Mouse (Mus musculus) forebrain, embryonic 10.5 days (tissue): ENCODE measurements at regions not wholly inside any gene's neighbourhood (a gene's known extent, or its start where the extent isn't known, plus 50 kb on each side); places are given as distances from the start of the nearest gene placed in this dataset.
"Not testable (repeated sequence)": the region's sequence is repeated elsewhere in the genome, so short reads cannot be mapped to it uniquely, and the experiment has no call there.

Experiments
- DNase-seq: peaks from one replicate; pipeline ENCODE4 v3.0.0-alpha.2; 2017; ENCODE audit warnings: low spot score; ENCODE audit errors: extremely low spot score
- H3K27ac ChIP-seq: fragments of 300-500 bp; sonication (generic); 2 replicates; pipeline ENCODE4 v1.5.1; 2016; ENCODE audit warnings: mild to moderate bottlenecking
- H3K27me3 ChIP-seq: fragments of 300-500 bp; sonication (generic); 2 replicates; pipeline ENCODE4 v1.6.1; 2016; ENCODE audit warnings: mild to moderate bottlenecking; ENCODE audit not compliant: poor library complexity, severe bottlenecking
- H3K36me3 ChIP-seq: fragments of 300-500 bp; sonication (generic); replicated peaks from 2 replicates; pipeline ENCODE4 v1.6.1; 2016; ENCODE audit warnings: mild to moderate bottlenecking, moderate library complexity
- H3K4me1 ChIP-seq: fragments of 300-500 bp; sonication (generic); 2 replicates; pipeline ENCODE4 v1.6.1; 2016
- H3K4me3 ChIP-seq: fragments of 300-500 bp; sonication (generic); 2 replicates; pipeline ENCODE4 v1.5.1; 2016; ENCODE audit warnings: mild to moderate bottlenecking, moderate library complexity
- H3K9me3 ChIP-seq: fragments of 300-500 bp; sonication (generic); 2 replicates; pipeline ENCODE4 v1.6.1; 2016; ENCODE audit warnings: mild to moderate bottlenecking, moderate library complexity
- whole genome bisulfite sequencing: fragments of 180-500 bp; shearing (Covaris S2); methylation state at CpG from one replicate; pipeline ENCODE4 v1.1.7; 2016; 5-methylcytosine and 5-hydroxymethylcytosine counted together

DNA sequence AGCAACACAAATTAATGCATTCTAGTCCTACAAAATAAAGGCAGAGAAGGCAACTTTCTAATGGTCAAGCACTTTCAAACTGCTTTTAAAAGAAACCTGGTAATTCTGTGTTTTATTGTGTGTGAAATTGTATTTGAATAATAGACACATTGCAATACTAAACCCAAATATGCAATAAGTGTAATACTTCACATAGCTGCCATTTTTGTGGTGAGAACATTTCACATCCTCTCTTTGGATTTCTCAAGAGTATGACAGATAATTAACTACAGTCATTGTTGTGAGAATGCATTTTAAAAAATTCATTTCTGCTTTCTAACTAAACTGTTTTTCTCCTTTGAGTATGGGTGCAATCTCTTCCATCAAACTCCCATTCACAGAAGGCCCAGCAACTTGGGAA is 256.4 kb downstream of the Sema3d start:
- DNase-seq = no peak

DNA sequence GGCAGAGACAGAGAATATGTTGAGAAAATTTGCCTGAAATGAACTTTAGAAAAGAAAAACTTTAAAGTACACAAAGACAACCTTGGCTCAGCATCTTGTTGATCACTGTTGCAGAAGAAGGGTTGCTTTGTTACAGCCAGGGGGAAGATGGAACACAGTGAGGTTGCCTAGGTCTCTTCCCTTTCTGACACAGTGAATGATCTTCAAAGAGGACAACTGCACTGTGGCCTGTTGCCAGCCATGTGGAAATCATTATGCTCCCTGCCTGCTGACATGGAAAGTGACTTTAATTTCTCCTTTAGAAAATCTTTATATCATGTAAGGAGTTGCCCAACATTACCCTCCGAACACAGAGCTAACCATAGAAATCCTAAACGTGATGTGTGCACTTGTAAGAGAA is 263.1 kb downstream of the Sema3d start:
- DNase-seq = no peak
- H3K27me3 ChIP-seq = no peaks in the 10 kb centered on the region
- no peak overlapping the region for H3K4me3 ChIP-seq
- H3K4me1 ChIP-seq = no peaks in the 10 kb centered on the region
- 71% methylated on average over 2 of the region's 2 CpGs for WGBS
- H3K36me3 ChIP-seq = no peaks in the 10 kb centered on the region
- H3K27ac ChIP-seq = no peak overlapping the region
- H3K9me3 ChIP-seq = no peaks in the 10 kb centered on the region

More for the DNA sequence above, 256.4 kb downstream of the Sema3d start:
- Histone ChIP-seq H3K36me3 (no peaks in the 10 kb centered on the region), H3K4me1 (peaks cover 10% of the 10 kb centered on the region), H3K9me3 (no peaks in the 10 kb centered on the region), H3K27me3 (no peaks in the 10 kb centered on the region), H3K27ac (no peak overlapping the region), H3K4me3 (no peak overlapping the region)

DNA sequence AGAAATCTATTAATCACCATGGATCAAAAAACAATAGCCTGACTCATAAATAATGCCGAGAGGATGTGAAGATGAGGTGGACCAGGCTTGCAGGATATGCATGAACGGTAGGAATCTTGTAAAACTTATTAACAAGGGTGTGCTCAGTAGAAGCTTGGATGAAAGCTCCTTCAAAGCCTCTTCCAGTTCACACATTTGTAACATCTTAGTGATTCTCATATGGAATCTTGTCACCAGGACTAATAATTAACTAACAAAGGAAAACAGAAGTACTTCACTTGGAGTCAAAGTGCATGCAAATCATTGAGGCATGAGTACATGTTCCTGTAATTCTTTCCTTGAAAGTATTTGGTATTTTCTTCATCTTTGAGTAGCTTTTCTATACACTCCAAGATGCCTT is 290.5 kb downstream of the Sema3d start:
- no peaks in the 10 kb centered on the region for H3K4me1 ChIP-seq
- no peak overlapping the region for H3K27ac ChIP-seq
- H3K4me3 ChIP-seq = no peak overlapping the region
- WGBS = 89% methylated on average over 2 of the region's 2 CpGs
- no peaks in the 10 kb centered on the region for H3K9me3 ChIP-seq
- H3K27me3 ChIP-seq = no peaks in the 10 kb centered on the region
- H3K36me3 ChIP-seq = no peaks in the 10 kb centered on the region
- no peak for DNase-seq

DNA sequence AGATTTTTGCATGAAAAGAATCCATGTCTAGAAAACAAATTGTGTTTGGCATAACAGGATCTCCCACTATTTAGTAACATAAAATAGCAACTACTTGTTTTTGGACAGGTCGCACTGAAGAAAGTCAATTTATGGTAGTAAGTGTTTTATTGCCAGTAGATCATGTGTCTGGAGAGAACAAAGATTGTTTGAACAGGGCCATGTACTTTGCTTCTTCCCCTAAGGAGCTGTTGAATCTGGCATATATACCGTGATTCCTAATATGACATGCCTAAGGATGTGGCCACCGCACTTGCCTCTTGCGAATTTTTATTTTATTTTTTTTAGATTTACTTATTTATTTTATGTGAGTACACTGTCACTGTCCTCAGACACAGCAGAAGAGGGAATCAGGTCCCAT is 290.9 kb downstream of the Sema3d start:
- 97% methylated on average over 4 of the region's 4 CpGs for WGBS
- Histone ChIP-seq H3K9me3 (no peaks in the 10 kb centered on the region), H3K36me3 (no peaks in the 10 kb centered on the region), H3K4me3 (no peak overlapping the region), H3K4me1 (no peaks in the 10 kb centered on the region), H3K27me3 (no peaks in the 10 kb centered on the region), H3K27ac (no peak overlapping the region)
- no peak for DNase-seq

DNA sequence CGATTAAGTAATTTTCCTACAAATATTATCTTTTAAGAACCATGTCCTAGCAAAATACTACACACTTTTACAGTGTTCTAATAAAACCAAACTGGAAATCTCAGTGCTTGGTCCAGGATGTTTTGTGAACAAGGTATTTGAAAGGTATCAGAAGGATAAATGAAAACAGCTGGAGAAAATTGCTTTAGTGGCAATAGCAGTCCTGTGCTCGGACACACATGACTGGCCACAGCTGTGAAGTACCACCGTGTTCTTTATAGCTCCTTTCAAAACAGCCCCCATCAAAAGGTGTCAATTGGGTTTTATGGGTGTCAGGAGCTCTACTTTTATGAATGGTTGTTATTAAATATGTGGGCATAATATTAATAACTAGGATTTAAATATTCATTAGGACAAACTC is 293.5 kb downstream of the Sema3d start:
- no peak for DNase-seq
- H3K9me3 ChIP-seq = no peaks in the 10 kb centered on the region
- H3K27me3 ChIP-seq = no peaks in the 10 kb centered on the region
- H3K27ac ChIP-seq = no peak overlapping the region
- WGBS = 68% methylated on average over 3 of the region's 3 CpGs
- H3K4me1 ChIP-seq = no peaks in the 10 kb centered on the region
- no peak overlapping the region for H3K4me3 ChIP-seq
- H3K36me3 ChIP-seq = no peaks in the 10 kb centered on the region

DNA sequence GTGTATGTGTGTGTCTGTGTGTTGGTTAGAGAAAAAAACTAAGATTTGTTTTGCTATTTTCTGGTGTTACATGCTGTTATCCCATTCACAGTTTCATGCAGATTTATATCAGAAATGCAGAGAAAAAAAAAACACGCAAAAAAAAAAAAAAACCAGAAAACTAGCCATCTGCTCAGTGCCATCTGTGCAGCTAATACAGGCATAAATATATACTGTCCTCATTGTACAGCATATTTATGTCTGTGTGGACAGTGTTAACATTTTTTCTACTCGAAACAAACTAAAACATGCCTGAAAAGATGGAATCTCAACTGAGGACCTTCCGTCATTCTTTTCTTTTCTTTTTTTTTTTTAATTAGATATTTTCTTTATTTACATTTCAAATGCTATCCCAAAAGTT is 331.7 kb downstream of the Sema3d start:
- 89% methylated on average over 3 of the region's 3 CpGs for WGBS

DNA sequence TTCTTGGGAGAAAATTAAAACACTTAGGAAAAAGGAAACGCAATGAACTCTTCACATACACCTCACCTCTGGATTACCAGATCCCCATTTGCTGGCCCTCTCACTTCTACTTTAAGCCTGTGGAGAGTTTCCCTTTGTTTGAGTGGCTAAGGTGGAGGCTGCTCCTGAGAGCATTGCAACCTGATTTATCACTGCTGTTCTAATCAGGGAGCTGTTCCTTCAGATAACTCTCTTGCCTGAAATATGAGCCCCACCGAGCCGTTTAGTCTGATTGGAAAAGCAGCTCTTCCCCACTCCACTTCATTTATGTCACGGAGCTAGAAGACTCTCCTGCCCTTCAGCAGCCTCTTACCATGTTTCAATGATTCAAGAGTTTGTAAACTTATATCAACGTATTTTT is 368.3 kb downstream of the Sema3d start:
- Histone ChIP-seq H3K4me3 (no peak overlapping the region), H3K9me3 (no peaks in the 10 kb centered on the region), H3K36me3 (no peaks in the 10 kb centered on the region), H3K27ac (no peak overlapping the region), H3K27me3 (no peaks in the 10 kb centered on the region), H3K4me1 (no peaks in the 10 kb centered on the region)
- DNase-seq = no peak
- 51% methylated on average over 5 of the region's 5 CpGs for WGBS

More for the DNA sequence above, 331.7 kb downstream of the Sema3d start:
- Histone ChIP-seq H3K27me3 (no peaks in the 10 kb centered on the region), H3K27ac (no peak overlapping the region), H3K36me3 (peaks cover 4% of the 10 kb centered on the region; the same call in 1 of the 2 replicates), H3K9me3 (peaks cover 8% of the 10 kb centered on the region), H3K4me1 (no peaks in the 10 kb centered on the region), H3K4me3 (no peak overlapping the region)
- no peak for DNase-seq

DNA sequence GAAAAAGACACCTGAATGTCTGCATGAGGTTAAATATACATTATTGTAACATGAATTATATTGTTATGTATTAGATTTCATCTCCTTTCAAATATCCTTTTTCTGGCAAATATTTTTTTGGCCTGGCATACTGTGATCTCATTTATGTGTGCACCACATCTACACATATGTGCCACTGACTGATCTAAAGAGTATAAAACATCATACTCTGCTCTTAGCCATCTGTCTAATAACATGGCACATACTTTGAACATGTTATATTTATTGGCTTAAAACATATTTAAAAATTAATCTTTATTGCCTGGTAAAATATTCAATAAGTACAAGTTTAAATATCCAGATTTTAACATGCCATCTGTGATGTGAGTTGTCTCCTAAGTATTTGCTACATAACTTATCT is 365.6 kb upstream of the Sema3a start:
- no peaks in the 10 kb centered on the region for H3K9me3 ChIP-seq
- DNase-seq = no peak
- H3K4me1 ChIP-seq = no peaks in the 10 kb centered on the region
- H3K27me3 ChIP-seq = no peaks in the 10 kb centered on the region
- no peaks in the 10 kb centered on the region for H3K36me3 ChIP-seq
- no peak overlapping the region for H3K27ac ChIP-seq
- H3K4me3 ChIP-seq = no peak overlapping the region

DNA sequence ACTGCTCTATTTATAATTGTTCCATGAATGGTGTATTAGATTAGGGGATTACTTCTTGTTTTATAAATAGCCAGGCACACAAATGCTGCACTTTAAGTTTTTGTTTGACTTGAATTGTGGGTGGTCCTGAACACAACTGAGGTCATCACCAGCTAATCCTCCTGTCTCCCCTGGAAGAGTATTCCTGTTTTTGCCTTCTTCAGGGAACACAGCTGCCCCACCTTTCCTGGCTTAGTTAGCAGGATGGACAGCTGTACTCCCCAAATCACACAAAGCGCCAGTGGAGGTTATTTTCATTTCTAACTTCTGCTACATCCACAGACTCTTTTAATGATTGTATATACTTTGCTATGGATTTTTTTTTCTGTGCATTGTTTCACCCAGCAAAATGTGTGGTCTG is 357.8 kb upstream of the Sema3a start:
- H3K36me3 ChIP-seq = no peaks in the 10 kb centered on the region
- H3K27me3 ChIP-seq = no peaks in the 10 kb centered on the region
- no peak for DNase-seq
- H3K4me3 ChIP-seq = no peak overlapping the region
- no peak overlapping the region for H3K27ac ChIP-seq
- 79% methylated on average over 1 of the region's 1 CpGs for WGBS
- no peaks in the 10 kb centered on the region for H3K9me3 ChIP-seq
- peaks cover 4% of the 10 kb centered on the region; the same call in 1 of the 2 replicates for H3K4me1 ChIP-seq

DNA sequence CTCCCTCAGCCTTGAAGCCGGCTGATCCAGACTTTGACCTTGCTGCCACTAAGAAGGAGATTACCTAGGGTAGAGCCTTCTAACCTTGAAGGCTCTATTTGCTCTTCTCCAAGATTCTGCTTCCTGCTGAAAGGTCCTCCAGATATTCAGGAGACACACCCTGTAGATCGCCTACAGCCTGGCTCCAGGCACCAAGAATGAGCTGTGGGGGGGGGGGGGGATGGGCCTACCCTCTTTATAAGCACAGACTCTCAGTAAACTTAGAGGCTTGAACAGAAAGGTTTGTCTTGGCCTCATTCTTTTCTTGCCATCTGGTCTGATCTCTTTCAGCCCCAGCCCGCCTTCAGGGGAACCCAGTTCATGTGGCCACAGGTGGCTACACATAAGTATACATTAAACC is 342.5 kb upstream of the Sema3a start:
- no peak overlapping the region for H3K27ac ChIP-seq
- no peak for DNase-seq
- no peaks in the 10 kb centered on the region for H3K4me1 ChIP-seq
- H3K36me3 ChIP-seq = no peaks in the 10 kb centered on the region
- 97% methylated on average over 3 of the region's 3 CpGs for WGBS
- H3K9me3 ChIP-seq = peaks cover 11% of the 10 kb centered on the region; the same call in 1 of the 2 replicates
- H3K27me3 ChIP-seq = no peaks in the 10 kb centered on the region
- H3K4me3 ChIP-seq = no peak overlapping the region

DNA sequence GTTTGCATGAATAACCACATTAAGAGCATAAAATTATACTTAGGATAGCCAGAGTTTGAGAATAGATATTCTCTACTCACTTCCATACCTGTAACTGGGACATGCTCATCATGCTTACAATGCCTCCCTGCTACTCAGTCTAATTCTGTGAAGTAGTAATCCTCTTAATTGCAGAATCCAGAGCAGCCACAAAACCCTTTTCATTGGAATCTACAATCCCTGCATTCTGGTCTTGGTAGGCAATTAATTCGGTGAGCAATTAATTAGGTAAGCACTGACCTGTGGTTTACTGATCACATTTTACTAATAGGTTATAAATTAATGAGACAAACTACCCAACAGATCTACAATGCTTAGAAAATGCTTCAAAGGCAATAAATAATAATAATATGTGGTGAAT is 316.5 kb upstream of the Sema3a start:
- H3K9me3 ChIP-seq = no peaks in the 10 kb centered on the region
- no peaks in the 10 kb centered on the region for H3K27me3 ChIP-seq
- DNase-seq = no peak
- 52% methylated on average over 1 of the region's 1 CpGs for WGBS
- H3K4me3 ChIP-seq = no peak overlapping the region
- no peaks in the 10 kb centered on the region for H3K36me3 ChIP-seq
- H3K27ac ChIP-seq = no peak overlapping the region
- H3K4me1 ChIP-seq = 0 out of 2 replicates have a peak, but pooled peaks cover 3% of the 10 kb centered on the region

DNA sequence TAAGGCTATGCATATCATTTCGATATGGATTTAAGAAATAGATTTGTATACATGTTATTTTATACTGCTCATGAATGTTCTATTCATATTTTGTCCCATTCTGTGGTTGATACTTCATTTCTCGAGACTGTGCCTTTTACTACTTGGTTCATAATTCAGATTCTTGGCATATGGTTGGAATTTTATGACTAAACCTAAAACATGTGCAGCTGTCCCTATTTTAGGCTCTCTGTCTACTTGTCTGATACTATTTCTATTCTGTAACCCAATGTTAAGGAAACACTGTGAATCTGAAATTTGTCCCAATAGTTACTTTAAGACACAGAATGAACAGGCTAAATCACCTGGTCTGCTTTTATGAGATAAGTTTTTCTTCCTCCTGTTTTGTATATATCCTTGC is 315.3 kb upstream of the Sema3a start:
- no peak for DNase-seq
- WGBS = 76% methylated on average over 2 of the region's 2 CpGs
- Histone ChIP-seq H3K9me3 (no peaks in the 10 kb centered on the region), H3K27ac (no peak overlapping the region), H3K36me3 (no peaks in the 10 kb centered on the region), H3K4me1 (0 out of 2 replicates have a peak, but pooled peaks cover 3% of the 10 kb centered on the region), H3K4me3 (no peak overlapping the region), H3K27me3 (no peaks in the 10 kb centered on the region)

DNA sequence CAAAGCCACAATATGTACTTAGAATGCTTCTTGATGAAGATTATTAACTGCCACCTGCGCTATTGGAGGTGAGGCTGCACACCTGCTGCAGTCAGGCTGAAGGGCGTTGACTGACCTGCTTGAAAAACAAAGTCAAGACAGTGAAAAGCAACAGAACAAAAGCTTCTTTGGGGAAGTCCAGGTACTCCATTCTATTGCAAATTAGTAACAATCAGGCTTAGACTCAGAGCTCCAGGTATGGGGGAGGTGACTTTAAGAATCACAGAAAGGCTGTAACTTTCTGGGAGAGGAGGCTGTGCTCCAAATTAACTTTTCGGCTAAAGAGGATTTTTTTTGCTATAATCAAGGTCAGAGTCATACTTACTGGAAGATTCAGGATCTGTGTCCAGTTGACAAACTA is 278.0 kb upstream of the Sema3a start:
- 78% methylated on average over 3 of the region's 3 CpGs for WGBS
- H3K27ac ChIP-seq, H3K4me1 ChIP-seq: not testable (repeated sequence)

DNA sequence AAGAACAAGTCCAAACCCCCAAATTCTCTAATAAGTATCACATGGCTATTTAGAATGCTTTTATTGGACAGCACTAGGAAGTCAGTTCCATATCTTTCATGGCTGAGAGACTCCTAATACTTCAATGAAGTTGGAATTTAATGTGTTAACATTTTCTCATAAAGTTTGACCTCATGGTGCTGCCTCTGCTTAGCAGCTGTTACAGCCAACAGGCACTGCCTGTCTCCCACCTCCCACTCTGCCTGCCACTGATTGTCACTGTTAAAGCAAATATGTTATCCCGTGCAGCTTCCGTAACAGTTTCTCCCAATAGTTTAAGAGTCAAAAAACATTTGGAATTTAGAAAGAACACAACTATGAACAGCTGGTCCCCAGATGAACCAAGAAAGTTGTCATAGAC is 268.3 kb upstream of the Sema3a start:
- WGBS = 95% methylated on average over 2 of the region's 2 CpGs
- Histone ChIP-seq H3K27me3 (no peaks in the 10 kb centered on the region), H3K36me3 (no peaks in the 10 kb centered on the region), H3K27ac (no peak overlapping the region), H3K4me3 (no peak overlapping the region), H3K9me3 (no peaks in the 10 kb centered on the region), H3K4me1 (no peaks in the 10 kb centered on the region)
- no peak for DNase-seq

More for the DNA sequence above, 278.0 kb upstream of the Sema3a start:
- H3K36me3 ChIP-seq, H3K4me3 ChIP-seq, H3K27me3 ChIP-seq, DNase-seq: not testable (repeated sequence)
- peaks cover 23% of the 10 kb centered on the region for H3K9me3 ChIP-seq
